Mouse (Mus musculus): ENCODE results near the gene Cd300lg. TPM values are rescaled to one million over a fixed set of nuclear protein-coding genes. Genes with fewer than 3 reads are reported as not detected.

The Cd300lg gene
- polyA plus RNA-seq, 1 experiment: 6.4 TPM

DNA sequence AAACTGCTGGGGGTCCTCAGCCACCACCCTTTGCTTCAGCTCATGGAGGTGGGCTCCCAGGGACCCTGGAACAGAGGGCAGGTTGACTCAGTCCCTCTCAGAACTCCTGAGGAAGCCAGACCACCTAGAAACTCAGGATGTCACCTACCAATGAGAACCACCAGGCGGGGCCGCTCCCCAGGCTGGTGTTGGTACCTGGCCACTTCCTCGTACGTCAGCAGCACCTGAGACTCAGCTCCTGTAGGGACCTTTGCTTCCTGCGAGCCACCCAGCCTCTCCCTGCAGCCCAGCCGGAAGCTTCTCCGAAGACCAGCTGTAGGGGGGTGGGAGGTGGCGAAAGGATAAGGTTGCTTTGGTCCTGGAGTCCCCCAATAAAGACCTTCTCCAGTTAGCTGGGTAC is 32.9 kb upstream of the Cd300lg start:
- no peak for TF ChIP-seq CTCF (IDR thresholded peaks at IDR 0.05; ENCODE audit: low read depth, low read length)
- TF ChIP-seq POLR2A (IDR thresholded peaks at IDR 0.05; ENCODE audit: borderline replicate concordance, low read depth, low read length): no peak
- Histone ChIP-seq H3K27ac (ENCODE audit: insufficient read depth, low read depth, low read length) (no peak overlapping the region), H3K4me1 (ENCODE audit: control insufficient read depth, insufficient read depth, low read length) (0 out of 2 replicates have a peak, but pooled peaks cover 3% of the 10 kb centered on the region), H3K4me3 (ENCODE audit: insufficient read depth, low read length) (no peak overlapping the region)

DNA sequence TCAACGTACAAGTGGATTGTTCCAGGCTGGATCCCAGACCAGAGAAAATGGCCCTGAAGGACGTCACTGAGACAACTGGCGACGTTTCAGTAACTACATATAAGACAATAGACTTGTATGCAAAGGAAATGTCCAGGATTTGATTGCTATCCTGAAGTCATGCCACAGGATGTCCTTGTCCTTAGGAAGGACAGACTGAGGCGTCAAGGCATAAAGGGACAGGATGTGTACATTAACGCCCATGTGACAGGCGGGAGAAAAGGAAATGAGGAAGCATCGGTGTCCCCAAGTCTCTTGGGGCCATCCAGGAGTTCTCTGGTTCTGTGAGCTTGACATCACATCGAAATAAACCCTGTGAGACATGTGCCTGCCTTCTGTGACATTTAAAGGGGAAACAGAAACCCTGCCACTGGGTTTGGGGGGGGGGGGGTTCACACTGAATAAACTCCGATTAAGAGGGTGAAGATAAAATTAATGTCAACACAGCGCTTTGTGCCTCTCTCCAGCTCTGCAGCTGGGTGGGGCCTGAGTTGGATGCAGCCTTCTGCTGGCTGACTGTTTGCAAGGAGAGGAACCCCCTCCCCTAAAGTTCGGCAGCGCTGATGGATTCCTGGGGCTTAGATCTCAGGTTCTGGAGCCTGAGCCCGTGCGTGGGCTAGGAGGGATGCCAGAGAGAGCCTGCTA is 32.2 kb upstream of the Cd300lg start:
- TF ChIP-seq POLR2A (IDR thresholded peaks at IDR 0.05; ENCODE audit: borderline replicate concordance, low read depth, low read length) (no peak), CTCF (IDR thresholded peaks at IDR 0.05; ENCODE audit: low read depth, low read length) (no peak)
- H3K4me3 ChIP-seq (ENCODE audit: insufficient read depth, low read length): no peak overlapping the region
- no peak overlapping the region for H3K27ac ChIP-seq (ENCODE audit: insufficient read depth, low read depth, low read length)
- 0 out of 2 replicates have a peak, but pooled peaks cover 3% of the 10 kb centered on the region for H3K4me1 ChIP-seq (ENCODE audit: control insufficient read depth, insufficient read depth, low read length)

DNA sequence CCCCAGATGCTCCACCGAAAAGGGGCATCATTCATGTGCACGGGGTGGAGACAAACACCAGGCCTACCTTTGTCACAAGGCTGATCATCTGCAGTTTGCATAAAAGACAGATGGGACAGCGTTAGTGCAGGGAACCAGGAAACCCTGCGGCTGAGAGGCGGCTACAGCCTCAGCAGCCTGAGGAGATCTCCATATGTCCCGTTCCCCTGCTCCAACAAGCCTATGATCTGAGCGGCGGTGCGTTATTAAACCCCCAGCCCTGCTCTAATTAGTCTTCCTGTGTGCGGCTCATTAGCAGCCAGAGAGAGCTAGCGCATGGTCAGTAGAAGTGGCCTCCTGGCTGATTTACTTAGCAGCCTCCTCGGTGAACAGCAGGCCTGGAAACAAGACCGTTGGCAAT is 31.2 kb upstream of the Cd300lg start:
- Histone ChIP-seq H3K4me3 (ENCODE audit: insufficient read depth, low read length) (no peak overlapping the region), H3K27ac (ENCODE audit: insufficient read depth, low read depth, low read length) (no peak overlapping the region), H3K4me1 (ENCODE audit: control insufficient read depth, insufficient read depth, low read length) (0 out of 2 replicates have a peak, but pooled peaks cover 3% of the 10 kb centered on the region)
- no peak for TF ChIP-seq CTCF (IDR thresholded peaks at IDR 0.05; ENCODE audit: low read depth, low read length)
- TF ChIP-seq POLR2A (IDR thresholded peaks at IDR 0.05; ENCODE audit: borderline replicate concordance, low read depth, low read length): no peak

DNA sequence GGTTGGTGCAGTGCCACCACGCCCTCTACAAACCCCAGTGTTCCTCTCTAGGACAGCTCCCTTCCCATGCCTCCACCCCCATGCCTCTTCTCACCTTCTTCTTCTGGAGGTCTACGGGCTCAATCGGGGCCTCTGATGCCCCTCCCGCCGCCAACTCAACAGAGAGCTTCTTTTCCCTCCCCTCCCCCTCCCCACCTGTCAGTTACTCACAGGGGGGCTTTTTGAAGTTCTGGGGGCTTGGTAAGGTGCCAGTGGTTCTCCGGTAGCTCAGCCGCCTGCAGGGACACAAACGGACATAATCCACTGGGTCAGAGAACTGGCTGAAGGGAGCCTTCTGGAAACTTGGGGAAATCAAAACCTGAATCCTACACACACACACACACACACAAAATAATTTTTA is 29.8 kb upstream of the Cd300lg start:
- Histone ChIP-seq H3K27ac (ENCODE audit: insufficient read depth, low read depth, low read length) (no peak overlapping the region), H3K4me3 (ENCODE audit: insufficient read depth, low read length) (no peak overlapping the region), H3K4me1 (ENCODE audit: control insufficient read depth, insufficient read depth, low read length) (0 out of 2 replicates have a peak, but pooled peaks cover 3% of the 10 kb centered on the region)
- TF ChIP-seq CTCF (IDR thresholded peaks at IDR 0.05; ENCODE audit: low read depth, low read length): no peak
- no peak for TF ChIP-seq POLR2A (IDR thresholded peaks at IDR 0.05; ENCODE audit: borderline replicate concordance, low read depth, low read length)

DNA sequence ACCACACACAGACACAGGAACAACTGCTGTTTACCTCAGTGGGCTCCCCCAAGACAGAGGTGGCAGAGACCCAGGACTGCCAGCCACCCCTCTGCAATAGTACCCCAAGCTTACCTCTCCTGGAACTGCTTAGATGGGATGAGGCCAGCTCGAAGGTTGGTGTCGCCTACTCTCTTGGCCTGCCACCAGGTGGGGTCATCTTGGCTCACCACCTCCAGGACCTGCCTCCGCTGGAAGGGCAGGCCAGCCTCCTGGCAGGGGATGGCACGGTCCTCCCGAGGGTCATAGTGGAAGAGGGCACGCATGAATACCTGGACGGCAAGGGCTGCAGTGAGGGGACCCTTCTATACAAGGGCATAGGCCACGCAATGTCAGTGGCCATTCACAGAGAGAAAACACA is 28.1 kb upstream of the Cd300lg start:
- no peak for TF ChIP-seq POLR2A (IDR thresholded peaks at IDR 0.05; ENCODE audit: borderline replicate concordance, low read depth, low read length)
- no peak overlapping the region for H3K4me3 ChIP-seq (ENCODE audit: insufficient read depth, low read length)
- H3K27ac ChIP-seq (ENCODE audit: insufficient read depth, low read depth, low read length): no peak overlapping the region
- 0 out of 2 replicates have a peak, but pooled peaks cover 3% of the 10 kb centered on the region for H3K4me1 ChIP-seq (ENCODE audit: control insufficient read depth, insufficient read depth, low read length)

DNA sequence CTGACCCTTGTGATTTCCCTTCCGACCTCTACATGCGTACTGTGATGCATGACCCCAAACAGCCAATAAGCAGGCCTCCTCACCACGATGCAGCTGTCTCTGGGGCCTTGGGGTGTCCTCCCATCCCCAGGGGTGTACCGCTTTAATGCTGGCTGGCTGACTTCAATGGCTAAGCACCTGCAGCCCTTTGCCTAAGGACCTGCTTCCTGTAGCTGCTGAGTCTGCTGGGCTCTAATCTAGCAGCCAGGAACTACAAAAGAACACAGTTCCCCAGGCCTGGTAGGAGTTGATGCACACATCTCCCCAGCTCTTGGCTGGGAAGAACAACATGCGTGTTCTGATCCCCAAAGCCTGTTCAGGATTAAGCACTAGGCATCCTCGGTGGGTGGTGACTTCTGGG is 25.8 kb upstream of the Cd300lg start:
- Histone ChIP-seq H3K4me3 (ENCODE audit: insufficient read depth, low read length) (no peak overlapping the region), H3K4me1 (ENCODE audit: control insufficient read depth, insufficient read depth, low read length) (no peaks in the 10 kb centered on the region), H3K27ac (ENCODE audit: insufficient read depth, low read depth, low read length) (no peak overlapping the region)
- TF ChIP-seq CTCF (IDR thresholded peaks at IDR 0.05; ENCODE audit: low read depth, low read length) (no peak), POLR2A (IDR thresholded peaks at IDR 0.05; ENCODE audit: borderline replicate concordance, low read depth, low read length) (no peak)

DNA sequence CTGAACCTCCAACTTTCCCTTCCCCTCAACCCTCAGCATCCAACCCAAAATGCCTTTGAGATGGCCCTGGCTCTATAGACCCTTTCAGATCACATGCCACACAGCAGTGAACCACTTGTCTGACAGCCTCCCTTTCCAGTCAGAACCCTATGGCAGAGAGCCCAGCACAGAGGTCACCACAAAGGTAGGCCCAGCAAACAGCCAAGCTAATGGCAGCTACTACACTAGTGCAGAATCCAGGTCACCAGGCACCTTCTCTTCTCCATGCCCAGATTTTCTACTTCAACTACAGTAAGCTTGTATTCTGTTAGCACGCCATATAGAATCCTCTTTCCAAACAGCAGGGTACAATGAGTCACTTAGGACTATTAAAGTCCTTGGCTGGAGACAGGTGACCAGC is 25.2 kb upstream of the Cd300lg start:
- no peaks in the 10 kb centered on the region for H3K4me1 ChIP-seq (ENCODE audit: control insufficient read depth, insufficient read depth, low read length)
- no peak overlapping the region for H3K4me3 ChIP-seq (ENCODE audit: insufficient read depth, low read length)
- H3K27ac ChIP-seq (ENCODE audit: insufficient read depth, low read depth, low read length): no peak overlapping the region
- TF ChIP-seq POLR2A (IDR thresholded peaks at IDR 0.05; ENCODE audit: borderline replicate concordance, low read depth, low read length) (no peak), CTCF (IDR thresholded peaks at IDR 0.05; ENCODE audit: low read depth, low read length) (no peak)

DNA sequence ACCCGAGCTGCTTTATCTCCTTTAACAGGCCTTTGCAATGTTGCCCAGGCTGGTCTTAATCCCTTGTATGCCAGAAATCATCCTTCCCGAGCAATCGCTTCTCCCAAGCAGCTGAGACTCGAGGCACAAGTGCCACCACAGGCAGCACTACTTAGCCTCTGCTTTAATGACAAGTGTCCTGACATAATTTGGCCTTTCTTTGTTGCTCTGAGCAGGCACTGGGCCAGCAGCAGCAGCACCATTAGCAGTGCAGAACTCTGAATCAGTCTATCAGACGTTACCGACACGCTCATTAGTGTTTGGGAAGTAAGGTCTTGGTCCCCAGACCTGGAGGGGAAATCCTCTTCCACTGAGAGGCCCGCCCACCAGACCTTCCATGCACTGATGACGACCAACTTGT is 21.6 kb upstream of the Cd300lg start:
- Histone ChIP-seq H3K4me3 (ENCODE audit: insufficient read depth, low read length) (no peak overlapping the region), H3K4me1 (ENCODE audit: control insufficient read depth, insufficient read depth, low read length) (no peaks in the 10 kb centered on the region), H3K27ac (ENCODE audit: insufficient read depth, low read depth, low read length) (no peak overlapping the region)
- TF ChIP-seq CTCF (IDR thresholded peaks at IDR 0.05; ENCODE audit: low read depth, low read length) (no peak), POLR2A (IDR thresholded peaks at IDR 0.05; ENCODE audit: borderline replicate concordance, low read depth, low read length) (no peak)

DNA sequence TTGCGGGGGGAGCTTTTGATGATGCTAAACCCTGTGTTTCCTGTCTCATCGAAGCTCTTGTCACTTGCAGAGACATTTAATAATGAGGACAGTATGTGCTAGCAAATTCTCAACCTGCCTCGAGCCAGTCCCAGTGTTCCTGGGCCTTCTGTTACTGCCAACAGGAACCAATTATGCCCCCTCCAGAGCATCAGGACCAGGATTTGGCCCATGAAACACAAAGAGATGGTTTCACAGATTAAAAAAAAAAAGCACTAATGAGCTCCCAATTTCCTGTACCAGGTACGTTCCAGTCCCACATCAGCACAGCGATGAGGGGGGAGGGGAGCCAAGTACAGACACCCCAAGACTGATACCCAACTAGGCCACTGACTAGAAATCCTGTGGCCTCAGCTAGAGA is 20.1 kb upstream of the Cd300lg start:
- H3K27ac ChIP-seq (ENCODE audit: insufficient read depth, low read depth, low read length): no peak overlapping the region
- H3K4me3 ChIP-seq (ENCODE audit: insufficient read depth, low read length): no peak overlapping the region
- H3K4me1 ChIP-seq (ENCODE audit: control insufficient read depth, insufficient read depth, low read length): no peaks in the 10 kb centered on the region
- TF ChIP-seq POLR2A (IDR thresholded peaks at IDR 0.05; ENCODE audit: borderline replicate concordance, low read depth, low read length) (no peak), CTCF (IDR thresholded peaks at IDR 0.05; ENCODE audit: low read depth, low read length) (no peak)

DNA sequence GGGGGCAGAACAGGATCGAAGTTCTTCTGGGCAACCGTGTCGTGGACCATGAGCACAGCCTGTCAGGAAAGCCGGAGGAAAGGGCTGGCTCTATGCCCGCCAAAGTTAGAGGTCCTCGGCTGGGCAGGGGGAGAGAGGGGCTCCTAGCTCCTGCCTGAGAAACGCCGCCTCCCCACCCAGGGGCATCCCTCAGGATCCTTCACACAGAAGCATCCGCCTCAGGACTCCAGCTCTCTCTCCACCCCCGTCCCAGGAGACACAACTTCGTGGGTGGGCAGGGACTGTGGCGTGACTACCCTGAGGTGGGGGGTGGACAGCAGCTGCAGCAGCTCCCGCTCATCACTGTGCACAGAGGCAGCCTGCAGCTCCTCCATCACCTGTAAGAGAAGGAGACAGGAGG is 17.9 kb upstream of the Cd300lg start:
- no peak for TF ChIP-seq POLR2A (IDR thresholded peaks at IDR 0.05; ENCODE audit: borderline replicate concordance, low read depth, low read length)
- TF ChIP-seq CTCF (IDR thresholded peaks at IDR 0.05; ENCODE audit: low read depth, low read length): no peak
- Histone ChIP-seq H3K4me1 (ENCODE audit: control insufficient read depth, insufficient read depth, low read length) (no peaks in the 10 kb centered on the region), H3K4me3 (ENCODE audit: insufficient read depth, low read length) (no peak overlapping the region), H3K27ac (ENCODE audit: insufficient read depth, low read depth, low read length) (no peak overlapping the region)
